10 mouse cellular contexts compared by ENCODE assay signal in the genomic region with DNA sequence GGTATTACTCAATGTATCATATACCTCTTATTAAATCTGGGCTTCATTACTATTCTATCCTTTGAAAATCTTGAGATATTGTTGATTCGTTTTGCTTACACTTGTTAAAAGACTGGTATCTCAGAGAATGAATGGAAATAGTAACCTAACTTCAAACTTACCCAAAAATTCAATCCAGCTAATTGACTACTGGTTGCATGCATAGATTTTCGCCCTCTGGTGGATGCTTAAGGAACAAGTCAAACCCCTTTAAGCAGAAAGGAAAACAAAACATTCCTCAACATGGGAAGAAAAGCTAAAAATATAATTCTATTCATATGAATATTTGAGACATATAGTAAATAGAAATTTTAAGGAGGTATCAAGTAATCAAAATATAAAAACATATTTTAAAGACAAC. TPM values are rescaled to one million over a fixed set of nuclear protein-coding genes. Genes with fewer than 3 reads are reported as not detected.
A peak's percentile ranks its signal among the peaks of the same experiment; 100 is the strongest.
DNase-seq lines count a peak whose midpoint lies in the region; ATAC-seq and TF ChIP-seq lines count a peak whose summit lies in the region.
"Had no signal": no experiment of that assay in that cellular context is flagged by ENCODE, and none has a peak within 500 bp of the region (broad histone marks: within the 10 kb centered on the region; RNA-seq: fewer than 3 reads in every experiment).

No protein-coding gene starts in this region.

- DNase-seq in forebrain, embryonic 14.5 days (ENCODE audit: low spot score): peak; percentile 49
- peak in 1 of 2 experiments; percentile 22 for DNase-seq in left cerebral cortex, adult 2 months (ENCODE audit: extremely low spot score in 1 of 2, low spot score in 2 of 2)
- no peak for DNase-seq in left cerebral cortex, postnatal 36 days (ENCODE audit: low spot score in 2 of 2)
- DNase-seq in MEL (ENCODE audit: low read depth, low spot score): peak; percentile 28
- peak; percentile 31 to 45 for DNase-seq in kidney, postnatal 4 days
- DNase-seq in ovary, postnatal 10 days (ENCODE audit: low spot score): no peak
- DNase-seq: cerebellum, adult 11-12 months had no signal

- no peak for TF ChIP-seq POLR2A in MEL (IDR thresholded peaks at IDR 0.05; ENCODE audit: control insufficient read depth in 1 of 2, insufficient read depth in 1 of 2, low read depth in 1 of 2, low read length in 2 of 2, poor library complexity in 1 of 2)

- H3K9me3 ChIP-seq in forebrain, embryonic 14.5 days (replicated peaks; ENCODE audit: control insufficient read depth, low read length): no peaks in the 10 kb centered on the region
- no peaks in the 10 kb centered on the region for H3K9me3 ChIP-seq in forebrain, embryonic 12.5 days
- H3K9me3 ChIP-seq in MEL (replicated peaks; ENCODE audit: insufficient read depth, low read length): no peaks in the 10 kb centered on the region
- H3K9me3 ChIP-seq in hindbrain, embryonic 16.5 days (ENCODE audit: control insufficient read depth, low read length): no peaks in the 10 kb centered on the region

- 6% methylated on average over 2 of the region's 2 CpGs for WGBS in forebrain, embryonic 14.5 days
- 15% methylated on average over 2 of the region's 2 CpGs for WGBS in forebrain, embryonic 12.5 days
- 17% methylated on average over 2 of the region's 2 CpGs for WGBS in hindbrain, embryonic 16.5 days

- no peaks in the 10 kb centered on the region for H3K27me3 ChIP-seq in forebrain, embryonic 14.5 days (replicated peaks; ENCODE audit: control insufficient read depth, insufficient read depth, low read length)
- H3K27me3 ChIP-seq in forebrain, embryonic 12.5 days: no peaks in the 10 kb centered on the region
- no peaks in the 10 kb centered on the region; a peak in 1 of 4 replicates for H3K27me3 ChIP-seq in MEL (ENCODE audit: control insufficient read depth in 1 of 2, insufficient read depth in 2 of 2, low read length in 2 of 2)
- H3K27me3 ChIP-seq in hindbrain, embryonic 16.5 days (replicated peaks; ENCODE audit: control insufficient read depth, insufficient read depth, low read length): no peaks in the 10 kb centered on the region

- intact Hi-C loops in left cerebral cortex, adult 2 months (cut with DNase I): loop anchor here (2.0 kb wide), 2 partner anchors 261 to 529 kb away; no protein-coding TSS in a partner anchor
- intact Hi-C loops in left cerebral cortex, postnatal 36 days (cut with DNase I): no loop called here

- H3K36me3 ChIP-seq in forebrain, embryonic 14.5 days (ENCODE audit: control insufficient read depth, insufficient read depth, low read length): no peaks in the 10 kb centered on the region
- H3K36me3 ChIP-seq in forebrain, embryonic 12.5 days (replicated peaks): no peaks in the 10 kb centered on the region
- H3K36me3 ChIP-seq in MEL (ENCODE audit: control insufficient read depth in 1 of 2, insufficient read depth in 2 of 2, low read length in 2 of 2): no peaks in the 10 kb centered on the region
- no peaks in the 10 kb centered on the region for H3K36me3 ChIP-seq in hindbrain, embryonic 16.5 days (ENCODE audit: control insufficient read depth, insufficient read depth, low read length)

- no peak for ATAC-seq in forebrain, embryonic 14.5 days
- no peak for ATAC-seq in forebrain, embryonic 12.5 days (ENCODE audit: low FRiP score)
- ATAC-seq in hindbrain, embryonic 16.5 days: no peak

- TF ChIP-seq RAD21 in MEL (IDR thresholded peaks at IDR 0.05; ENCODE audit: low read depth, low read length): peak; percentile 43

- H3K4me3 ChIP-seq in forebrain, embryonic 14.5 days (ENCODE audit: low read depth, low read length): no peak overlapping the region
- H3K4me3 ChIP-seq in forebrain, embryonic 12.5 days (replicated peaks): no peak overlapping the region
- no peak overlapping the region for H3K4me3 ChIP-seq in left cerebral cortex, adult 2 months
- no peak overlapping the region for H3K4me3 ChIP-seq in MEL (ENCODE audit: control insufficient read depth in 1 of 2, insufficient read depth in 1 of 2, low read depth in 2 of 2, low read length in 2 of 2)
- no peak overlapping the region for H3K4me3 ChIP-seq in hindbrain, embryonic 16.5 days (ENCODE audit: low read length)

- peak; percentile 77 for TF ChIP-seq CTCF in left cerebral cortex, adult 2 months (IDR thresholded peaks at IDR 0.05)
- peak in 2 of 3 experiments; percentile 29 to 67; a peak in 4 of 6 replicates for TF ChIP-seq CTCF in MEL (IDR thresholded peaks at IDR 0.05 in 2 of 3, conservative IDR thresholded peaks at IDR 0.05 in 1 of 3; ENCODE audit: control insufficient read depth in 1 of 3, insufficient read depth in 1 of 3, low read depth in 2 of 3, low read length in 3 of 3, poor library complexity in 1 of 3, severe bottlenecking in 1 of 3)

- H3K79me2 ChIP-seq in MEL (ENCODE audit: control insufficient read depth, insufficient read depth, low read length, poor library complexity): no peaks in the 10 kb centered on the region

- H3K27ac ChIP-seq in forebrain, embryonic 14.5 days (ENCODE audit: low read depth, low read length): no peak overlapping the region
- no peak overlapping the region for H3K27ac ChIP-seq in forebrain, embryonic 12.5 days
- H3K27ac ChIP-seq in left cerebral cortex, adult 2 months: no peak overlapping the region
- H3K27ac ChIP-seq in MEL (ENCODE audit: control insufficient read depth, low read depth, low read length): no peak overlapping the region
- H3K27ac ChIP-seq in hindbrain, embryonic 16.5 days (ENCODE audit: low read depth, low read length): no peak overlapping the region

- no peak overlapping the region for H3K9ac ChIP-seq in forebrain, embryonic 14.5 days (ENCODE audit: low read length)
- H3K9ac ChIP-seq in forebrain, embryonic 12.5 days: no peak overlapping the region
- H3K9ac ChIP-seq in MEL (ENCODE audit: control insufficient read depth, low read depth, low read length, poor library complexity, severe bottlenecking): no peak overlapping the region
- H3K9ac ChIP-seq in hindbrain, embryonic 16.5 days (ENCODE audit: low read depth, low read length): no peak overlapping the region

- no peaks in the 10 kb centered on the region for H3K4me1 ChIP-seq in forebrain, embryonic 14.5 days (ENCODE audit: control insufficient read depth, insufficient read depth, low read length)
- H3K4me1 ChIP-seq in forebrain, embryonic 12.5 days: no peaks in the 10 kb centered on the region
- H3K4me1 ChIP-seq in MEL (ENCODE audit: control insufficient read depth in 1 of 2, insufficient read depth in 2 of 2, low read length in 2 of 2): no peaks in the 10 kb centered on the region
- H3K4me1 ChIP-seq in hindbrain, embryonic 16.5 days (ENCODE audit: control insufficient read depth, insufficient read depth, low read depth, low read length): no peaks in the 10 kb centered on the region

- H3K4me2 ChIP-seq in forebrain, embryonic 14.5 days (ENCODE audit: low read length): no peak overlapping the region
- H3K4me2 ChIP-seq in forebrain, embryonic 12.5 days: no peak overlapping the region
- H3K4me2 ChIP-seq in hindbrain, embryonic 16.5 days (ENCODE audit: low read length): no peak overlapping the region

- TF ChIP-seq EP300 in MEL (IDR thresholded peaks at IDR 0.05; ENCODE audit: low read depth in 1 of 2, low read length in 2 of 2): no peak

TF ChIP-seq in MEL, 35 proteins besides CTCF, POLR2A, EP300 and RAD21:
- peak; percentile 77 for TF ChIP-seq SMC3 (IDR thresholded peaks at IDR 0.05; ENCODE audit: low read depth, low read length)
- TF ChIP-seq MAX (IDR thresholded peaks at IDR 0.05; ENCODE audit: low read length): no peak
- TF ChIP-seq USF1 (IDR thresholded peaks at IDR 0.05; ENCODE audit: low read depth, low read length): no peak
- TF ChIP-seq ZC3H11A (IDR thresholded peaks at IDR 0.05; ENCODE audit: low read depth, low read length): peak; percentile 13; the same call in 1 of the 2 replicates

RNA-seq across cellular contexts. Expression of gene Tmem207, which starts 30.8 kb away (rescaled TPM):
- not detected in 2 replicates for polyA plus RNA-seq in forebrain, embryonic 14.5 days (2014; fragmentation: Nextera tagmentation; extraction: Ambion mirVana)
- polyA plus RNA-seq in forebrain, embryonic 12.5 days (2016; fragmentation: Nextera tagmentation; extraction: Ambion mirVana): 0.09 TPM in 1 of 2 replicates, not detected in the other
- total RNA-seq in left cerebral cortex, adult 2 months (2021): not detected
- total RNA-seq in left cerebral cortex, postnatal 36 days (2021): not detected
- not detected in 2 replicates for total RNA-seq in MEL (2012; rRNA removed)
- polyA plus RNA-seq in MEL (2012; ENCODE audit: insufficient read depth in 1 of 2, insufficient read length in 2 of 2, low read depth in 1 of 2, low replicate concordance in 2 of 2, missing spikeins in 1 of 2): not detected
- not detected in 2 replicates for polyA plus RNA-seq in hindbrain, embryonic 16.5 days (2015; fragmentation: Nextera tagmentation; extraction: Ambion mirVana)
- total RNA-seq: ES-E14 had no signal

RNA-seq across cellular contexts. Expression of gene Cldn16, which starts 32.8 kb away (rescaled TPM):
- polyA plus RNA-seq in forebrain, embryonic 14.5 days (2014; fragmentation: Nextera tagmentation; extraction: Ambion mirVana): not detected in 2 replicates
- not detected in 2 replicates for polyA plus RNA-seq in forebrain, embryonic 12.5 days (2016; fragmentation: Nextera tagmentation; extraction: Ambion mirVana)
- total RNA-seq in left cerebral cortex, adult 2 months (2021): not detected
- total RNA-seq in left cerebral cortex, postnatal 36 days (2021): not detected
- total RNA-seq in MEL (2012; rRNA removed): not detected in 2 replicates
- polyA plus RNA-seq in MEL (2012; ENCODE audit: insufficient read depth in 1 of 2, insufficient read length in 2 of 2, low read depth in 1 of 2, low replicate concordance in 2 of 2, missing spikeins in 1 of 2): not detected
- not detected in 2 replicates for polyA plus RNA-seq in hindbrain, embryonic 16.5 days (2015; fragmentation: Nextera tagmentation; extraction: Ambion mirVana)
- total RNA-seq: ES-E14 had no signal

Comparison
In these comparisons a context has a peak if more than half of its experiments do, and no peak if none do; other contexts are left out.
1. DNase-seq: peak in forebrain, embryonic 14.5 days (single experiment), MEL (single experiment) and kidney, postnatal 4 days (2 of 2); none in left cerebral cortex, postnatal 36 days (0 of 2) and ovary, postnatal 10 days (single experiment).